Mouse (Mus musculus): ENCODE results near the gene 1700061G19Rik. TPM values are rescaled to one million over a fixed set of nuclear protein-coding genes. Genes with fewer than 3 reads are reported as not detected.
"Not testable (repeated sequence)": the region's sequence is repeated elsewhere in the genome, so short reads cannot be mapped to it uniquely, and the experiment has no call there.

1700061G19Rik gene
- polyA plus RNA-seq, 1 experiment from 2014 or later: 0.19 TPM

DNA sequence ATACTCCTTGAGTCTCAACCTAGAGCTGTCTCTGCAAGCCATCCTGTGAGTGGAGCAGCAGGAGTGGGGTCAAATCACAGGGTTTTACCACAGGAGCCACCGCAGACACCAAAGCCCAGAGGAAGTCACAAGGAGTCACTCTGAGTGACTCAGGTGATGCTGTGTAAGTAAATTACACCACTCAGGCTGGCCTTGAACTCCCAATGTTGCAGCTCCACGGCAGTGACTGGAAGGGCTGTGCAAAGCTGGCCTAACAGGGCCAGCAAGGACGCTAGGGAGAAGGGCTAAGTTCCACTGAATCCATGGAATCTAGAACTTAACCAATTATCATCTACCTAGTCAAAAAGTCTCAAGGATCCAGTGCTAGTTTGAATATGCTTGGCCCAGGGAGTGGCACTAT, 30.9 kb downstream of the 1700061G19Rik start:
- 89% methylated on average over 3 of the region's 3 CpGs for WGBS
- Histone ChIP-seq H3K9me3 (no peaks in the 10 kb centered on the region), H3K36me3 (peaks cover 32% of the 10 kb centered on the region), H3K27ac (no peak overlapping the region), H3K27me3 (replicated peaks) (no peaks in the 10 kb centered on the region), H3K4me2 (replicated peaks) (no peak overlapping the region), H3K4me1 (replicated peaks) (peaks cover 11% of the 10 kb centered on the region), H3K4me3 (replicated peaks) (no peak overlapping the region), H3K9ac (no peak overlapping the region)
- no peak for ATAC-seq

DNA sequence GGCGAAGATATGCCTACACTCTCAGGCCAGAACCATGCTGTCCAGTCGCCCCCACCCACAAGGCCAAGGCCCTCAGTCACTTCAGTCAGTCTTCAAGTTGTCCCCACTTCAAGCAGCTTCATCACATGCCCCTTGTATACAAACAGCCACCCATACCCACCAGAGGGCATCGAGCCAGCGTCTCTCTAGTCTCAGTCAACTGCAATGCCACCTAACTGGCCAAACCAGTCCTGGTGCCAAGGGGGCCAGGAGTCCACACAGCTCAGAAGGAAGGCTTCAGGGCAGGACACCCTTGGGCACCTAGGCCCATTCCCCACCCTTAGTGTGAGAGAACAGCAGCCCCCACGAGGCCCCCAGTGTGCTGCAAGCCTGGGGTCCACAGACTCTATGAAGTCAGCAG, 31.8 kb downstream of the 1700061G19Rik start:
- no peaks in the 10 kb centered on the region for H3K27me3 ChIP-seq (replicated peaks)
- WGBS: 75% methylated on average over 5 of the region's 5 CpGs
- H3K9ac ChIP-seq: no peak overlapping the region
- no peak overlapping the region for H3K4me2 ChIP-seq (replicated peaks)
- peaks cover 29% of the 10 kb centered on the region for H3K36me3 ChIP-seq
- no peaks in the 10 kb centered on the region for H3K9me3 ChIP-seq
- H3K4me1 ChIP-seq (replicated peaks): peaks cover 11% of the 10 kb centered on the region
- no peak overlapping the region for H3K27ac ChIP-seq
- H3K4me3 ChIP-seq (replicated peaks): no peak overlapping the region
- ATAC-seq: 0 out of 2 replicates have a peak, but pooled peaks have one; percentile 54

DNA sequence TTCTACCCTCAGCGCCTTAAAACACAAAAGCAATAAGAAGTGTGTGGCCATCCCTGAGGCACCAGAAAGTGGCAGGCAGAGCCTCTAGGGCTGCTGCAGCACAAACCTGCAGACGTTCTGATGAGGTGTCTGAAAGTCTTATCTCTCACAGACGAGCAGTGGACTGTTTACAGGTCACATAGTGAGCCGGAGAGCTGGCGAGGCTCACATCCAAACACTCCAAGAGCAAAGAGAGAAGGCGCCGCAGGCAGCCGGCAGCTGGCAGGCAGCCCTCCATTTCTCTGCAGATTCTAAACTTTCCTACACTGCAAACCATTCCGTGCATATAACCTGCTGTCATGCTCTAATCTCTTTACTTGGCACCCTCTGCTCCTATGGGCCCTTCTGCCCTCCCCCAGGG, 32.6 kb downstream of the 1700061G19Rik start:
- H3K9ac ChIP-seq: no peak overlapping the region
- peaks cover 11% of the 10 kb centered on the region for H3K4me1 ChIP-seq (replicated peaks)
- no peak overlapping the region for H3K4me2 ChIP-seq (replicated peaks)
- H3K27ac ChIP-seq: peak overlapping the region; percentile 5; the same call in 1 of the 2 replicates
- no peaks in the 10 kb centered on the region for H3K27me3 ChIP-seq (replicated peaks)
- ATAC-seq: no peak
- WGBS: 35% methylated on average over 9 of the region's 9 CpGs
- peaks cover 24% of the 10 kb centered on the region for H3K36me3 ChIP-seq
- H3K9me3 ChIP-seq: no peaks in the 10 kb centered on the region
- no peak overlapping the region for H3K4me3 ChIP-seq (replicated peaks)

DNA sequence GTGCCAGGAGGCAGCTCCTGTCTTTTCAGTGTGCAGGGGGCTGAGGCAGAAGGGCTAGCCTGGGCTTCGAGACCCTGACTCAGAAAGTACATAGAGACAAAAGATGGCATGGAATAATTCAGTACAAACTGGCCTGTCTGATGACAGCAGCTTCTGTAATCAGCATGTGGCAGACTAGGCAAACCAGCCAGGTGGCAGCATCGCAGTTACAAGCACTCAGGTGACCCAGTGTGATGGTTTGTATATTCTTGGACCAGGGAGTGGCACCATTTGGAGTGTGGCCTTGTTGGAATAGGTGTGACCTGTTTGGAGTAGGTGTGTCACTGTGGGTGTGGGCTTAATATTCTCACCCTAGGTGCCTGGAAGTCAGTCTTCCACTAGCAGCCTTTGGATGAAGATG, 34.5 kb downstream of the 1700061G19Rik start:
- WGBS: 88% methylated on average over 2 of the region's 2 CpGs
- not testable (repeated sequence) for H3K27ac ChIP-seq; H3K9ac ChIP-seq; ATAC-seq; H3K4me3 ChIP-seq (replicated peaks); H3K4me2 ChIP-seq (replicated peaks); H3K27me3 ChIP-seq (replicated peaks); H3K9me3 ChIP-seq
- Histone ChIP-seq H3K36me3 (peaks cover 13% of the 10 kb centered on the region), H3K4me1 (replicated peaks) (peaks cover 11% of the 10 kb centered on the region)

DNA sequence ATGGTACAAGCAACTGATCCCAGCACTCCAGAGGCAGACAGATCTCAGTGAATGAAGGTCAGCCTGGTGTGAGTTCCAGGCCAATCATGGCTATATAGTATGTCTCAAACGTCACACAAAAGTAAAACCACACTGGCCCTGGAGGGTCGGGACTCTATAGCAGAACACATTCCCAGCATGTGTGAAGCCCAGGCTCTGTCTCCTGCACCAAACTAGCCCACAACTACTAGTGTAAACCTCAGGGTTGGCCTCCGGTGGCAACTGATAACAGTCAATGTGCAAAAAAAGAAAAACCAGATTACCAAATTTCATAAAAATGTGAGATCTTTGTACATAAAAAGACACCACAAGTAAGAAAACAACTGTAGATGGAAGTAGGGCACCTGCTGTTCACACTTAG, 37.7 kb downstream of the 1700061G19Rik start:
- peaks cover 14% of the 10 kb centered on the region for H3K36me3 ChIP-seq
- H3K9ac ChIP-seq: no peak overlapping the region
- H3K4me2 ChIP-seq (replicated peaks): no peak overlapping the region
- no peaks in the 10 kb centered on the region for H3K27me3 ChIP-seq (replicated peaks)
- ATAC-seq: no peak
- H3K9me3 ChIP-seq: no peaks in the 10 kb centered on the region
- 90% methylated on average over 3 of the region's 3 CpGs for WGBS
- H3K4me3 ChIP-seq (replicated peaks): no peak overlapping the region
- no peak overlapping the region for H3K27ac ChIP-seq
- H3K4me1 ChIP-seq (replicated peaks): peaks cover 2% of the 10 kb centered on the region; the same call in 1 of the 2 replicates

DNA sequence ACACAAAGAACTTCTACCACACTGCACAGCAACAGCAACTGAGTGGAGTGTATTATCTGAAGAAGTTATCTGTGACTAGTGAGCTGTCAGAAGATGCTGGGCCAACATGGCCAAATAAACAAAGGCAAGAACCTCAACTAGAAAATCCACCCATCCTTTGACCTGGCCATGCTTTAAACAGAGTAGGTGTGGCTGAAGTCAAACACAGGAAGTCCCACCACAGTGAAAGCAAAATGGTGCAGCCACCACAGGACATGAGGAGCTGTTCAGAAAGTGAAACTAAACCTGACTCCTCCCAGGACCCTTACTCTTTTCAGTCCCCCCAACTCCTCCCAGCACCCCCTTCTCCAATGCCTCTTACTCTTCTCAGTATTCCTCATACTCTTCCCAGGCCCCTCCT, 38.2 kb downstream of the 1700061G19Rik start:
- Histone ChIP-seq H3K36me3 (peaks cover 14% of the 10 kb centered on the region), H3K27ac (no peak overlapping the region), H3K4me2 (replicated peaks) (no peak overlapping the region), H3K9me3 (no peaks in the 10 kb centered on the region), H3K27me3 (replicated peaks) (no peaks in the 10 kb centered on the region), H3K9ac (no peak overlapping the region), H3K4me1 (replicated peaks) (no peaks in the 10 kb centered on the region), H3K4me3 (replicated peaks) (no peak overlapping the region)
- no peak for ATAC-seq

DNA sequence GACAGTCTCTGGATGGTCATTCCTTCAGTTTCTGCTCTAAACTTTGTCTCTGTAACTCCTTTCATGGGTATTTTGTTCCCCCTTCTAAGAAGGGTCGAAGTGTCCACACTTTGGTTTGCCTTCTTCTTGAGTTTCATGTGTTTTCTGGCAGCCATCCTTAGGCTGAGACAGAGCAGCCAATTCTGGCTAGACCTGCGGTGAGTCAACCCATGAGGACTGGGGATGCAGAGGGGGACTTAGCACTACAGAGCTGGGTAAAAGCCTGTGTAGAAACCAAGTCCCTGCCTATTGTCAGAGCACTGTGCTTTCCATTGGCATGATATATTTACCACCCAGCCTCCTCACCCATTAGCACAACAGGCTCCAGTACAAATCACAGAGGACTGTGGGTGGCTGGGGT, 41.9 kb downstream of the 1700061G19Rik start:
- H3K9me3 ChIP-seq: no peaks in the 10 kb centered on the region
- peaks cover 24% of the 10 kb centered on the region for H3K36me3 ChIP-seq
- H3K9ac ChIP-seq: no peak overlapping the region
- no peak overlapping the region for H3K4me3 ChIP-seq (replicated peaks)
- no peak overlapping the region for H3K4me2 ChIP-seq (replicated peaks)
- no peaks in the 10 kb centered on the region for H3K27me3 ChIP-seq (replicated peaks)
- 94% methylated on average over 2 of the region's 2 CpGs for WGBS
- no peak overlapping the region for H3K27ac ChIP-seq
- ATAC-seq: no peak
- H3K4me1 ChIP-seq (replicated peaks): no peaks in the 10 kb centered on the region

DNA sequence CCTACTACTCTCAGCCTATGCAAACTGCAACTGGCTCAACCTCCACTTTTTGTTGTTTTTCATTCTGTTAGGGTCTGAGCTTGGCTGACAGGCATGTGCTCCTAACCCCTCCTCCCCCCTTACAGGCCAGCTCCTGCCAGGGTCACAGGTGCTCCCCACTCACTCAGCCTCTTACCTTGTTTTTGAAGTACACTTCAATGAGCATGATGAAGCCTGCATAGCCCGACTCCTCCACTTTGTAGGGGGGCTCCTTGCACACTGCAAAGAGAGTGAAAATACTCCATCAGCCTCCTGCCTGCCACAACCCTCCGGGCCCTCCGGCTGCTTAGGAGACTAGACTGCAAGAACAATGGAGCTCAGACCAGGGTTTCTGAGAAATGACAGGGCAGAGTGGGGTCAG, 44.4 kb downstream of the 1700061G19Rik start:
- Histone ChIP-seq H3K27me3 (replicated peaks) (no peaks in the 10 kb centered on the region), H3K36me3 (peaks cover 28% of the 10 kb centered on the region), H3K27ac (no peak overlapping the region), H3K9me3 (no peaks in the 10 kb centered on the region), H3K4me2 (replicated peaks) (no peak overlapping the region), H3K4me1 (replicated peaks) (no peaks in the 10 kb centered on the region), H3K4me3 (replicated peaks) (no peak overlapping the region), H3K9ac (no peak overlapping the region)
- WGBS: 78% methylated on average over 3 of the region's 3 CpGs
- no peak for ATAC-seq

DNA sequence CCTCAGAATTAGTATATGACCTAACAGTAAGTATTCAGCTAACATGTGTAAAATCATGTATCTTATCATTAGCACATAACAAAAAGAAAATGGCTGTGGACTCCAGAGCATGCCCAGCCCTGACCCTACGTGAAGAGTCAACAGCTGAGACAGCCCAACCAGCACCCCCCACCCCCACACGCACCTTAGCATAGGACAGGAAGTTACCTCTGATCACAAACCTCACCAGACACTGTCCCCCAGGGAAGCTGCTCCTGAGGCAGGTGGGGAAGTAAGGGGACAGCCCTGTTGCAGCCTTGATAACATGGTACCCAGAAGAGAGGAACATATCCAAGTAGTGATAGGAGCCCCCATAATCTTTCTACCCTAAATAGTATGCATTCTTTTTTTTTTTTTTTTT, 50.7 kb downstream of the 1700061G19Rik start:
- no peaks in the 10 kb centered on the region for H3K27me3 ChIP-seq (replicated peaks)
- H3K4me3 ChIP-seq (replicated peaks): no peak overlapping the region
- H3K4me2 ChIP-seq (replicated peaks): no peak overlapping the region
- no peak for ATAC-seq
- H3K36me3 ChIP-seq: peaks cover 7% of the 10 kb centered on the region
- no peaks in the 10 kb centered on the region for H3K9me3 ChIP-seq
- no peaks in the 10 kb centered on the region for H3K4me1 ChIP-seq (replicated peaks)
- no peak overlapping the region for H3K9ac ChIP-seq
- WGBS: 94% methylated on average over 2 of the region's 2 CpGs
- no peak overlapping the region for H3K27ac ChIP-seq

DNA sequence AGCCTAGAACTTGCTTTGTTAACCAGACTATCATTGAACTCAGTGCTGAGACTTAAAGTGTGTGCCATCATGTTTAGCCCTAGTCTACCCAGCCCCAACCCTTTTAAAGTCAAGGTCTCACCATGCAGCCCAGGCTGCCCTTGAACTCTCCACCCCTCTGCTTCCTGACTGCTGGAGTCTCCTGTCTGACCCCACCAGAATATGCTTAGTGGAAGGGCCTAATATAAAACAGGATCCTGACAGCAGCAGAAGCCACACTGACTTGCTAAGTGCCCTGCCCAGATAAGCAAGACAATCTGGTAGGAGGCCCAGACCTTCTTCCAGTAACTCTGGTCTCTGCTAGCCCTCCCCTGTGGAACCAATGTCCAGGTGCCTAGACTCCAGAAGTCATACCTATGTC, 53.8 kb downstream of the 1700061G19Rik start:
- Histone ChIP-seq H3K9me3 (no peaks in the 10 kb centered on the region), H3K27me3 (replicated peaks) (no peaks in the 10 kb centered on the region), H3K9ac (no peak overlapping the region), H3K36me3 (no peaks in the 10 kb centered on the region), H3K4me3 (replicated peaks) (no peak overlapping the region), H3K4me1 (replicated peaks) (peaks cover 12% of the 10 kb centered on the region), H3K27ac (no peak overlapping the region), H3K4me2 (replicated peaks) (no peak overlapping the region)
- ATAC-seq: no peak

DNA sequence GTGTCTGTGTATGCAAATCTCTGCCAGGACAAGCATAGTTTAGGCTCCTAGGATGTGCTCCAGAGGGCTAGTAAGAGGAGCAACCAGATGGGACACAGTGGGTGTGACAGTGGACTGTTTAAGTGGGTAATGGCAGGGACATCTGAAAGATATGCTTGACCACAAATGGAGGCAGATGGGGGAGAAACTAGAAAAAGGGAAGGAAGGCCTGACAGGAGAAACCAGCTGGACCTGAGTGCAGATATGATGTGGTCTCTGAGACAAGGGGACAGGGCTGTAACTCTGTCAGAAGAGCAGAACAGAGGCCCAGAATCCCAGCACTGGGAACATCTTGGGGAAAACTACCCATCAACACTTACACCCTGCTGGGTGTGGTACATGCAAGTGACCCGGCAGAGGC, 54.3 kb downstream of the 1700061G19Rik start:
- WGBS: 93% methylated on average over 1 of the region's 1 CpGs
- no peak for ATAC-seq
- no peak overlapping the region for H3K27ac ChIP-seq
- H3K4me2 ChIP-seq (replicated peaks): no peak overlapping the region
- H3K9me3 ChIP-seq: no peaks in the 10 kb centered on the region
- H3K27me3 ChIP-seq (replicated peaks): no peaks in the 10 kb centered on the region
- H3K9ac ChIP-seq: no peak overlapping the region
- H3K4me1 ChIP-seq (replicated peaks): peaks cover 16% of the 10 kb centered on the region
- H3K36me3 ChIP-seq: no peaks in the 10 kb centered on the region
- H3K4me3 ChIP-seq (replicated peaks): no peak overlapping the region

DNA sequence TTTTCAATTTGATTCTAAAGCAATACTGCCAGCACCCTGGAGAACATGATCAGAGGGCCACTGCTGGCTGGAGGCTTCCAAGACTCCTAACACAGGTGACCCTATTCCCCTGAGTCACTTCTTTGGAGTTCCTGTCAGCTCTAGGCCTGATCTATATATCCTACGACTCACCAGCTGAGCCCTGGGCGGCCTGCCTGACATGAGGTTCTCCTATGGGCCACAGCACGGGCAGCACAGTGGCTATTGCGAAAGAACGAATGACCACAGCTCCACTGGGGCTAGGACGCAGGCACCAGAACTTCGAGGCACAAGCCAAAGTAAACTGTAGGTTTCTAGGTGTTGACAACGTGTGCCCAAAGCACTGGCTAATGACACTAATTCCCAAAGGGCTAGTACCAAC, 54.7 kb downstream of the 1700061G19Rik start:
- Histone ChIP-seq H3K9ac (no peak overlapping the region), H3K36me3 (no peaks in the 10 kb centered on the region), H3K4me3 (replicated peaks) (no peak overlapping the region), H3K27me3 (replicated peaks) (no peaks in the 10 kb centered on the region), H3K27ac (no peak overlapping the region), H3K4me1 (replicated peaks) (peaks cover 18% of the 10 kb centered on the region), H3K4me2 (replicated peaks) (no peak overlapping the region), H3K9me3 (no peaks in the 10 kb centered on the region)
- no peak for ATAC-seq
- WGBS: 79% methylated on average over 8 of the region's 8 CpGs

DNA sequence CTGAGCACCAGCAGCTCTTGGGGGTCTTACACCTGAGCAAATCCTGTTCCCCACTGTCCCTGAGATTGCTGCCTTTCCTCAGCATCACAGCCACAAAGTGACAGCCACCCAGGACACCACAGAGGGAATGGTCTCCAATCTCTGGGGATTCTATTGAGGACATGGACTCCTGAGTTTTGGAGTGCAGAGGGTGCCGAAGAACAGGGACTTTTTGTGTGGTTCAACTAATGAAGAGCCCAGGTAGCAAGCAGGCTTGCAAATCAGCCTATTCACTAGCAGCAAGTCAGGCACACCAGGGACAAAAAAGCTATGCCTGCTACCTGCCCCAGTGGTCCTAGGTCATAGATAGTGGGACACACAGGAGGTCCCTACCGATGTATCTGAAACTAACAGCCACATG, 58.1 kb downstream of the 1700061G19Rik start:
- no peak overlapping the region; the same call in 1 of the 2 replicates for H3K9ac ChIP-seq

More for the DNA sequence above, 58.1 kb downstream of the 1700061G19Rik start:
- Histone ChIP-seq H3K4me3 (replicated peaks) (no peak overlapping the region), H3K9me3 (no peaks in the 10 kb centered on the region), H3K4me2 (replicated peaks) (peak overlapping the region; percentile 90; the same call in 1 of the 2 replicates), H3K4me1 (replicated peaks) (peaks cover 21% of the 10 kb centered on the region), H3K27ac (no peak overlapping the region), H3K36me3 (no peaks in the 10 kb centered on the region), H3K27me3 (replicated peaks) (no peaks in the 10 kb centered on the region)
- 95% methylated on average over 2 of the region's 2 CpGs for WGBS
- no peak for ATAC-seq

Data from intestine, embryonic 15.5 days (tissue).